Mouse (Mus musculus): ENCODE measurements around the gene Vps50. TPM values are rescaled to one million over a fixed set of nuclear protein-coding genes. Genes with fewer than 3 reads are reported as not detected.
A peak's percentile ranks its signal among the peaks of the same experiment; 100 is the strongest.
"Not testable (repeated sequence)": the region's sequence is repeated elsewhere in the genome, so short reads cannot be mapped to it uniquely, and the experiment has no call there.

The Vps50 gene
- polyA plus RNA-seq, 1 experiment from 2014 or later, result 29.2 TPM

GRCm38 (mm10) chr6:3590289-3590904, 92.2 kb downstream of the Vps50 start:
- H3K4me2 ChIP-seq (replicated peaks; ENCODE audit: low read depth, low read length), result no peak overlapping the region
- H3K27ac ChIP-seq (ENCODE audit: low read length), result no peak overlapping the region
- no peaks in the 10 kb centered on the region for H3K36me3 ChIP-seq (ENCODE audit: insufficient read depth, low read length)
- no peak for ATAC-seq (ENCODE audit: low FRiP score, low TSS enrichment)
- H3K4me3 ChIP-seq (ENCODE audit: low read length), result no peak overlapping the region
- H3K9me3 ChIP-seq (ENCODE audit: low read length), result no peaks in the 10 kb centered on the region
- 83% methylated on average over 3 of the region's 3 CpGs for WGBS
- H3K9ac ChIP-seq (replicated peaks; ENCODE audit: low read length), result no peak overlapping the region
- H3K4me1 ChIP-seq (ENCODE audit: insufficient read depth, low read length), result no peaks in the 10 kb centered on the region
- no peaks in the 10 kb centered on the region for H3K27me3 ChIP-seq (ENCODE audit: insufficient read depth, low read length)

GRCm38 (mm10) chr6:3594246-3594645, 96.1 kb downstream of the Vps50 start:
- ATAC-seq (ENCODE audit: low FRiP score, low TSS enrichment), result no peak
- Histone ChIP-seq H3K9me3 (ENCODE audit: low read length) (no peaks in the 10 kb centered on the region), H3K36me3 (ENCODE audit: insufficient read depth, low read length) (no peaks in the 10 kb centered on the region), H3K9ac (replicated peaks; ENCODE audit: low read length) (no peak overlapping the region), H3K4me3 (ENCODE audit: low read length) (no peak overlapping the region), H3K4me1 (ENCODE audit: insufficient read depth, low read length) (no peaks in the 10 kb centered on the region), H3K4me2 (replicated peaks; ENCODE audit: low read depth, low read length) (no peak overlapping the region), H3K27me3 (ENCODE audit: insufficient read depth, low read length) (no peaks in the 10 kb centered on the region), H3K27ac (ENCODE audit: low read length) (no peak overlapping the region)
- WGBS, result 96% methylated on average over 1 of the region's 1 CpGs

DNA sequence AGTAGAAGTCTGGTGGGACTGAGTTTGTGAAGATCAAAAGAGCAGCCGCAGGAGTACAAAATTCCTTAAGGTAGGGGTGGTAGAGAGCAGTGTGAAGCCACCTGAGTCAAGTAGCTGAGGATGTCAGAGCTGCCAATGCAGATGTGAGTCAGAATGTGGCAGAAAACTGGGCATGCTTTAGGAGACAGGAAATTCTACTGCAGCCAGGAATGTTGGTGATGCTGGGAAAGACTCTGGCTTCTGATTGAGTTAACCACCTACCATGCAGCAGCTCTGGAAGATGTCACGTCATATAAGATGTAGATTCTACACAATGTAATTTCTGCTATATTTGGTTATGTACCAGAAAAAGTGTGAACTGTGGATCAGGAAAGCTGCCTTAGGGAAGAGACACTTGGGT, 114.6 kb downstream of the Vps50 start:
- Histone ChIP-seq H3K4me1 (ENCODE audit: insufficient read depth, low read length) (no peaks in the 10 kb centered on the region), H3K9me3 (ENCODE audit: low read length) (no peaks in the 10 kb centered on the region), H3K9ac (replicated peaks; ENCODE audit: low read length) (no peak overlapping the region), H3K27ac (ENCODE audit: low read length) (no peak overlapping the region), H3K27me3 (ENCODE audit: insufficient read depth, low read length) (no peaks in the 10 kb centered on the region), H3K36me3 (ENCODE audit: insufficient read depth, low read length) (no peaks in the 10 kb centered on the region), H3K4me3 (ENCODE audit: low read length) (no peak overlapping the region), H3K4me2 (replicated peaks; ENCODE audit: low read depth, low read length) (no peak overlapping the region)
- WGBS, result 87% methylated on average over 2 of the region's 2 CpGs
- no peak for ATAC-seq (ENCODE audit: low FRiP score, low TSS enrichment)

GRCm38 (mm10) chr6:3620428-3621387, 122.5 kb downstream of the Vps50 start:
- H3K27me3 ChIP-seq (ENCODE audit: insufficient read depth, low read length), result not testable (repeated sequence)

More at GRCm38 (mm10) chr6:3620428-3621387, 122.5 kb downstream of the Vps50 start:
- H3K4me2 ChIP-seq (replicated peaks; ENCODE audit: low read depth, low read length), result peak overlapping the region; percentile 39
- 61% methylated on average over 11 of the region's 13 CpGs for WGBS
- H3K9ac ChIP-seq (replicated peaks; ENCODE audit: low read length); H3K9me3 ChIP-seq (ENCODE audit: low read length); H3K36me3 ChIP-seq (ENCODE audit: insufficient read depth, low read length); H3K4me1 ChIP-seq (ENCODE audit: insufficient read depth, low read length); H3K27ac ChIP-seq (ENCODE audit: low read length): not testable (repeated sequence)
- 0 out of 2 replicates have a peak overlapping the region, but pooled peaks have one; percentile 14 for H3K4me3 ChIP-seq (ENCODE audit: low read length)
- ATAC-seq (ENCODE audit: low FRiP score, low TSS enrichment), result peak; percentile 67

Other genes starting within 250 kb of the Vps50 start
- gene Samd9l, start 98.8 kb upstream of the Vps50 start, polyA plus RNA-seq (2015; fragmentation: Nextera tagmentation; extraction: Ambion mirVana), result 10.8 and 12.1 TPM in 2 replicates
- 2.5 and 3.0 TPM in 2 replicates for gene Hepacam2, start 84 bp upstream of the Vps50 start, polyA plus RNA-seq (2015; fragmentation: Nextera tagmentation; extraction: Ambion mirVana)